Mouse (Mus musculus) liver, postnatal 0 days (tissue): ENCODE results near the gene Sox14. TPM values are rescaled to one million over a fixed set of nuclear protein-coding genes. Genes with fewer than 3 reads are reported as not detected.
A peak's percentile ranks its signal among the peaks of the same experiment; 100 is the strongest.

Source experiments
- ATAC-seq: fragments of 200-750 bp; cut with Nextera tagmentation; 2 replicates; pipeline ENCODE4 v1.8.0; 2017; ENCODE audit warnings: mild to moderate bottlenecking, moderate library complexity
- DNase-seq: peaks from one replicate; pipeline ENCODE4 v3.0.0-alpha.2; 2016
- H3K27ac ChIP-seq: fragments of 300-500 bp; sonication (generic); 2 replicates; pipeline ENCODE4 v1.5.1; 2014; ENCODE audit warnings: antibody characterized with exemption, moderate library complexity, mild to moderate bottlenecking, low read depth
- H3K27me3 ChIP-seq: fragments of 300-500 bp; sonication (generic); 2 replicates; pipeline ENCODE4 v1.6.1; 2014; ENCODE audit warnings: low read length, control low read depth, mixed read lengths; ENCODE audit not compliant: insufficient read depth
- H3K36me3 ChIP-seq: fragments of 300-500 bp; sonication (generic); replicated peaks from 2 replicates; pipeline ENCODE4 v1.6.1; 2014; ENCODE audit warnings: mild to moderate bottlenecking, control low read depth, low read length, moderate library complexity, mixed read lengths; ENCODE audit not compliant: insufficient read depth
- H3K4me1 ChIP-seq: fragments of 300-500 bp; sonication (generic); 2 replicates; pipeline ENCODE4 v1.6.1; 2014; ENCODE audit warnings: antibody characterized with exemption, mild to moderate bottlenecking, control low read depth; ENCODE audit not compliant: insufficient read depth
- H3K4me2 ChIP-seq: fragments of 300-500 bp; sonication (generic); 2 replicates; pipeline ENCODE4 v1.6.1; 2014; ENCODE audit warnings: low read depth, mild to moderate bottlenecking, low read length, moderate library complexity, mixed read lengths
- H3K4me3 ChIP-seq: fragments of 300-500 bp; sonication (generic); 2 replicates; pipeline ENCODE4 v1.5.1; 2014; ENCODE audit warnings: low read depth, low read length
- H3K9ac ChIP-seq: fragments of 300-500 bp; sonication (generic); replicated peaks from 2 replicates; pipeline ENCODE4 v1.6.1; 2014; ENCODE audit warnings: mild to moderate bottlenecking, moderate library complexity
- H3K9me3 ChIP-seq: fragments of 300-500 bp; sonication (generic); 2 replicates; pipeline ENCODE4 v1.6.1; 2016; ENCODE audit warnings: mild to moderate bottlenecking, control low read depth, low read length, mixed read lengths
- CTCF ChIP-seq: sonication (generic); IDR thresholded peaks from 2 replicates; pipeline ENCODE4 v1.5.1; 2016; ENCODE audit warnings: antibody characterized with exemption, low read depth
- EP300 ChIP-seq: IDR thresholded peaks from 2 replicates; pipeline ENCODE4 v1.6.1; 2016; ENCODE audit warnings: antibody characterized with exemption, low read depth, mild to moderate bottlenecking
- WGBS: fragments of 180-500 bp; shearing (Covaris S2); extraction: QIAGEN DNeasy Blood & Tissue Kit; methylation state at CpG from one replicate; pipeline ENCODE4 v1.1.7; 2014; ENCODE audit not compliant: insufficient replicate concordance; 5-methylcytosine and 5-hydroxymethylcytosine counted together
- polyA plus RNA-seq: library from polyadenylated mRNA; unstranded; fragments of >200 nt; fragmentation: Nextera tagmentation; extraction: Ambion mirVana; gene quantifications from 2 replicates; pipeline ENCODE4 v1.2.1, GENCODE M21; 2015

The Sox14 gene
- polyA plus RNA-seq, 1 experiment from 2014 or later: not detected

GRCm38 (mm10) chr9:99853356-99853755, 22.6 kb downstream of the Sox14 start:
- H3K9me3 ChIP-seq: no peaks in the 10 kb centered on the region
- no peak overlapping the region for H3K4me3 ChIP-seq
- H3K4me2 ChIP-seq: no peak overlapping the region
- no peaks in the 10 kb centered on the region for H3K36me3 ChIP-seq
- WGBS: 55% methylated on average over 11 of the region's 11 CpGs
- DNase-seq: no peak
- no peak overlapping the region for H3K9ac ChIP-seq
- 0 out of 2 replicates have a peak, but pooled peaks cover 3% of the 10 kb centered on the region for H3K27me3 ChIP-seq
- ATAC-seq: no peak
- no peak overlapping the region for H3K27ac ChIP-seq
- no peaks in the 10 kb centered on the region for H3K4me1 ChIP-seq
- TF ChIP-seq EP300 (no peak), CTCF (no peak)

GRCm38 (mm10) chr9:99850354-99850753, 25.6 kb downstream of the Sox14 start:
- TF ChIP-seq CTCF (no peak), EP300 (no peak)
- DNase-seq (no peak), ATAC-seq (no peak)
- no peak overlapping the region for H3K9ac ChIP-seq
- no peak overlapping the region for H3K4me3 ChIP-seq
- no peaks in the 10 kb centered on the region for H3K36me3 ChIP-seq
- no peaks in the 10 kb centered on the region for H3K4me1 ChIP-seq
- 0 out of 2 replicates have a peak, but pooled peaks cover 3% of the 10 kb centered on the region for H3K27me3 ChIP-seq
- WGBS: 73% methylated on average over 7 of the region's 7 CpGs
- H3K27ac ChIP-seq: no peak overlapping the region
- H3K9me3 ChIP-seq: no peaks in the 10 kb centered on the region
- H3K4me2 ChIP-seq: no peak overlapping the region

- no peak for ATAC-seq
- Histone ChIP-seq H3K27ac (no peak overlapping the region), H3K9ac (no peak overlapping the region), H3K36me3 (no peaks in the 10 kb centered on the region), H3K27me3 (0 out of 2 replicates have a peak, but pooled peaks cover 3% of the 10 kb centered on the region), H3K4me2 (no peak overlapping the region), H3K9me3 (no peaks in the 10 kb centered on the region), H3K4me3 (no peak overlapping the region), H3K4me1 (no peaks in the 10 kb centered on the region)
- WGBS: 64% methylated on average over 8 of the region's 8 CpGs
- TF ChIP-seq EP300 (no peak), CTCF (no peak)
- DNase-seq: no peak
Observed at GRCm38 (mm10) chr9:99848327-99848726, 27.6 kb downstream of the Sox14 start.

GRCm38 (mm10) chr9:99846820-99847219, 29.1 kb downstream of the Sox14 start:
- 0 out of 2 replicates have a peak, but pooled peaks cover 2% of the 10 kb centered on the region for H3K27me3 ChIP-seq
- TF ChIP-seq CTCF (peak; percentile 91), EP300 (no peak)
- no peaks in the 10 kb centered on the region for H3K4me1 ChIP-seq
- H3K4me2 ChIP-seq: no peak overlapping the region
- no peak overlapping the region for H3K27ac ChIP-seq
- H3K9ac ChIP-seq: no peak overlapping the region
- DNase-seq: peak; percentile 64
- no peaks in the 10 kb centered on the region for H3K36me3 ChIP-seq
- H3K9me3 ChIP-seq: no peaks in the 10 kb centered on the region
- no peak overlapping the region for H3K4me3 ChIP-seq
- WGBS: under 1% methylated on average over 4 of the region's 4 CpGs
- ATAC-seq: no peak

- H3K9ac ChIP-seq: no peak overlapping the region
- H3K27ac ChIP-seq: no peak overlapping the region
- ATAC-seq (no peak), DNase-seq (no peak)
- no peak overlapping the region for H3K4me2 ChIP-seq
- H3K36me3 ChIP-seq: no peaks in the 10 kb centered on the region
- no peak for TF ChIP-seq EP300
- TF ChIP-seq CTCF: no peak
- H3K4me1 ChIP-seq: no peaks in the 10 kb centered on the region
- 81% methylated on average over 3 of the region's 3 CpGs for WGBS
- H3K27me3 ChIP-seq: no peaks in the 10 kb centered on the region
- H3K4me3 ChIP-seq: no peak overlapping the region
- H3K9me3 ChIP-seq: no peaks in the 10 kb centered on the region
Observed at GRCm38 (mm10) chr9:99839367-99839766, 36.6 kb downstream of the Sox14 start.

- Histone ChIP-seq H3K4me2 (no peak overlapping the region), H3K27me3 (no peaks in the 10 kb centered on the region), H3K9me3 (no peaks in the 10 kb centered on the region), H3K4me3 (no peak overlapping the region), H3K4me1 (no peaks in the 10 kb centered on the region), H3K27ac (no peak overlapping the region), H3K9ac (no peak overlapping the region), H3K36me3 (no peaks in the 10 kb centered on the region)
- no peak for ATAC-seq
- DNase-seq: no peak
- TF ChIP-seq CTCF (no peak), EP300 (no peak)
- 72% methylated on average over 7 of the region's 7 CpGs for WGBS
Observed at GRCm38 (mm10) chr9:99838877-99839276, 37.1 kb downstream of the Sox14 start.

- H3K27ac ChIP-seq: no peak overlapping the region
- H3K4me2 ChIP-seq: no peak overlapping the region
- H3K27me3 ChIP-seq: no peaks in the 10 kb centered on the region
- ATAC-seq (no peak), DNase-seq (no peak)
- no peaks in the 10 kb centered on the region for H3K9me3 ChIP-seq
- H3K4me3 ChIP-seq: no peak overlapping the region
- TF ChIP-seq EP300: no peak
- no peak for TF ChIP-seq CTCF
- H3K9ac ChIP-seq: no peak overlapping the region
- 77% methylated on average over 12 of the region's 12 CpGs for WGBS
- H3K4me1 ChIP-seq: no peaks in the 10 kb centered on the region
- no peaks in the 10 kb centered on the region for H3K36me3 ChIP-seq
Observed at GRCm38 (mm10) chr9:99836707-99837106, 39.3 kb downstream of the Sox14 start.
